Mouse (Mus musculus): ENCODE data around the gene Cct2. TPM values are rescaled to one million over a fixed set of nuclear protein-coding genes. Genes with fewer than 3 reads are reported as not detected.

Cct2 gene
- polyA plus RNA-seq, 1 experiment from 2014 or later: 277 TPM

- WGBS: 91% methylated on average over 7 of the region's 7 CpGs
- Histone ChIP-seq H3K4me1 (ENCODE audit: control insufficient read depth, insufficient read depth, low read length) (no peaks in the 10 kb centered on the region), H3K9me3 (ENCODE audit: control insufficient read depth, low read length) (no peaks in the 10 kb centered on the region), H3K27ac (replicated peaks; ENCODE audit: low read depth, low read length) (no peak overlapping the region), H3K4me3 (replicated peaks; ENCODE audit: low read depth, low read length) (no peak overlapping the region), H3K9ac (replicated peaks; ENCODE audit: low read length) (no peak overlapping the region), H3K4me2 (ENCODE audit: low read length) (no peak overlapping the region), H3K36me3 (ENCODE audit: control insufficient read depth, insufficient read depth, low read length) (peaks cover 42% of the 10 kb centered on the region), H3K27me3 (ENCODE audit: control insufficient read depth, insufficient read depth, low read length) (no peaks in the 10 kb centered on the region)
- no peak for DNase-seq
- ATAC-seq (ENCODE audit: low FRiP score, low TSS enrichment): no peak
These were observed 9.6 kb upstream of the Cct2 start for GRCm38 (mm10) chr10:117073176-117073575.

- H3K4me3 ChIP-seq (replicated peaks; ENCODE audit: low read depth, low read length): no peak overlapping the region
- no peak for DNase-seq
- H3K27ac ChIP-seq (replicated peaks; ENCODE audit: low read depth, low read length): no peak overlapping the region
- H3K4me2 ChIP-seq (ENCODE audit: low read length): no peak overlapping the region
- H3K9me3 ChIP-seq (ENCODE audit: control insufficient read depth, low read length): no peaks in the 10 kb centered on the region
- no peaks in the 10 kb centered on the region for H3K4me1 ChIP-seq (ENCODE audit: control insufficient read depth, insufficient read depth, low read length)
- 93% methylated on average over 18 of the region's 18 CpGs for WGBS
- H3K36me3 ChIP-seq (ENCODE audit: control insufficient read depth, insufficient read depth, low read length): peaks cover 38% of the 10 kb centered on the region
- ATAC-seq (ENCODE audit: low FRiP score, low TSS enrichment): no peak
- H3K9ac ChIP-seq (replicated peaks; ENCODE audit: low read length): no peak overlapping the region
- no peaks in the 10 kb centered on the region for H3K27me3 ChIP-seq (ENCODE audit: control insufficient read depth, insufficient read depth, low read length)
These were observed 8.7 kb upstream of the Cct2 start for GRCm38 (mm10) chr10:117072191-117072888.

- no peak overlapping the region for H3K27ac ChIP-seq (replicated peaks; ENCODE audit: low read depth, low read length)
- 96% methylated on average over 3 of the region's 3 CpGs for WGBS
- no peak for ATAC-seq (ENCODE audit: low FRiP score, low TSS enrichment)
These were observed 5.5 kb upstream of the Cct2 start for GRCm38 (mm10) chr10:117069109-117069508.

GRCm38 (mm10) chr10:117064076-117064475, 462 bp upstream of the Cct2 start:
- peaks cover 30% of the 10 kb centered on the region for H3K36me3 ChIP-seq (ENCODE audit: control insufficient read depth, insufficient read depth, low read length)
- 8% methylated on average over 7 of the region's 7 CpGs for WGBS
- peak overlapping the region; percentile 59 for H3K4me2 ChIP-seq (ENCODE audit: low read length)
- H3K27ac ChIP-seq (replicated peaks; ENCODE audit: low read depth, low read length): peak overlapping the region; percentile 78
- ATAC-seq (ENCODE audit: low FRiP score, low TSS enrichment) (peak; percentile 44; the same call in 1 of the 2 replicates), DNase-seq (no peak)
- H3K4me3 ChIP-seq (replicated peaks; ENCODE audit: low read depth, low read length): peak overlapping the region; percentile 99
- H3K9ac ChIP-seq (replicated peaks; ENCODE audit: low read length): peak overlapping the region; percentile 57; the same call in 1 of the 2 replicates
- H3K27me3 ChIP-seq (ENCODE audit: control insufficient read depth, insufficient read depth, low read length): no peaks in the 10 kb centered on the region
- H3K9me3 ChIP-seq (ENCODE audit: control insufficient read depth, low read length): no peaks in the 10 kb centered on the region
- H3K4me1 ChIP-seq (ENCODE audit: control insufficient read depth, insufficient read depth, low read length): 0 out of 2 replicates have a peak, but pooled peaks cover 4% of the 10 kb centered on the region

More at GRCm38 (mm10) chr10:117069109-117069508, 5.5 kb upstream of the Cct2 start:
- no peak for DNase-seq
- no peaks in the 10 kb centered on the region for H3K9me3 ChIP-seq (ENCODE audit: control insufficient read depth, low read length)
- no peaks in the 10 kb centered on the region for H3K4me1 ChIP-seq (ENCODE audit: control insufficient read depth, insufficient read depth, low read length)
- no peak overlapping the region for H3K4me2 ChIP-seq (ENCODE audit: low read length)
- H3K27me3 ChIP-seq (ENCODE audit: control insufficient read depth, insufficient read depth, low read length): no peaks in the 10 kb centered on the region
- H3K4me3 ChIP-seq (replicated peaks; ENCODE audit: low read depth, low read length): no peak overlapping the region
- no peak overlapping the region for H3K9ac ChIP-seq (replicated peaks; ENCODE audit: low read length)
- H3K36me3 ChIP-seq (ENCODE audit: control insufficient read depth, insufficient read depth, low read length): peaks cover 19% of the 10 kb centered on the region

- peak overlapping the region; percentile 70 for H3K9ac ChIP-seq (replicated peaks; ENCODE audit: low read length)
- no peak for ATAC-seq (ENCODE audit: low FRiP score, low TSS enrichment)
- peaks cover 42% of the 10 kb centered on the region for H3K36me3 ChIP-seq (ENCODE audit: control insufficient read depth, insufficient read depth, low read length)
- H3K4me1 ChIP-seq (ENCODE audit: control insufficient read depth, insufficient read depth, low read length): 0 out of 2 replicates have a peak, but pooled peaks cover 4% of the 10 kb centered on the region
- WGBS: 7% methylated on average over 15 of the region's 15 CpGs
- H3K4me3 ChIP-seq (replicated peaks; ENCODE audit: low read depth, low read length): peak overlapping the region; percentile 99
- H3K27ac ChIP-seq (replicated peaks; ENCODE audit: low read depth, low read length): peak overlapping the region; percentile 84
- H3K9me3 ChIP-seq (ENCODE audit: control insufficient read depth, low read length): no peaks in the 10 kb centered on the region
- H3K4me2 ChIP-seq (ENCODE audit: low read length): peak overlapping the region; percentile 93
- no peaks in the 10 kb centered on the region for H3K27me3 ChIP-seq (ENCODE audit: control insufficient read depth, insufficient read depth, low read length)
- DNase-seq: peak; percentile 9
These were observed 740 bp downstream of the Cct2 start for GRCm38 (mm10) chr10:117062894-117063253.

GRCm38 (mm10) chr10:117055668-117056067, 7.9 kb downstream of the Cct2 start:
- H3K4me2 ChIP-seq (ENCODE audit: low read length): no peak overlapping the region
- H3K27me3 ChIP-seq (ENCODE audit: control insufficient read depth, insufficient read depth, low read length): no peaks in the 10 kb centered on the region
- H3K9me3 ChIP-seq (ENCODE audit: control insufficient read depth, low read length): no peaks in the 10 kb centered on the region
- no peak overlapping the region for H3K27ac ChIP-seq (replicated peaks; ENCODE audit: low read depth, low read length)
- ATAC-seq (ENCODE audit: low FRiP score, low TSS enrichment): no peak
- 94% methylated on average over 4 of the region's 4 CpGs for WGBS
- no peak overlapping the region for H3K9ac ChIP-seq (replicated peaks; ENCODE audit: low read length)
- peaks cover 99% of the 10 kb centered on the region for H3K36me3 ChIP-seq (ENCODE audit: control insufficient read depth, insufficient read depth, low read length)
- DNase-seq: no peak
- no peak overlapping the region for H3K4me3 ChIP-seq (replicated peaks; ENCODE audit: low read depth, low read length)
- H3K4me1 ChIP-seq (ENCODE audit: control insufficient read depth, insufficient read depth, low read length): no peaks in the 10 kb centered on the region

DNA sequence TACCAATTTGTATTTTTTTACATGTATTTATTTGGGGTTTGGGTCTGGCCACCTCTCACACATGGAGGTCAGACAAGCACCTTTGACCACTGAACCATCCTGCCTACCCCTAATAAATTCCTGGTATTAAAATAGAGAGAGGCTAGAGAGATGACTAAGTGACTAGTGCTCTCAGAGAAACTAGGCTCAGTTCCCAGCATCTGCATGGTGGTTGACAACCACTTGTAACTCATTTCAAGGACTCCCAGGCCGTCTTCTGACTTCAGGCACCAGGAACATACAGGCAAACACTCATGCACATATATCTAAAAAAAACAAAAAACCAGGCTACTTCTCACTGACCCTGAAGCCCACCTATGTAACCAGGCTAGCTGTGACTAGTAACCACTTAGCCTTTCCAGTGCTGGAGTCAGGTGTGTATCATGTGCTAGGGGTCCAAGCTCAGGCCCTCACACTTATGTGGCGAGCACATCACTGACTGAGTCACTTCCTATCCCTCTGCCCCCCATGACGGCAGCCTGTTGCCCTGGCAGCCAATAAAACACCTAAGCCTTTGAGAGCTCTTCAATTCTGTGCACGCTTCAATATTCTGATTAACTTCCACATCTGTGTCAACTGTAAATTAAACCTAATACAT, 13.5 kb downstream of the Cct2 start:
- Histone ChIP-seq H3K36me3 (ENCODE audit: control insufficient read depth, insufficient read depth, low read length) (peaks cover 58% of the 10 kb centered on the region), H3K9me3 (ENCODE audit: control insufficient read depth, low read length) (no peaks in the 10 kb centered on the region), H3K4me2 (ENCODE audit: low read length) (no peak overlapping the region), H3K27me3 (ENCODE audit: control insufficient read depth, insufficient read depth, low read length) (no peaks in the 10 kb centered on the region), H3K4me1 (ENCODE audit: control insufficient read depth, insufficient read depth, low read length) (0 out of 2 replicates have a peak, but pooled peaks cover 4% of the 10 kb centered on the region), H3K4me3 (replicated peaks; ENCODE audit: low read depth, low read length) (no peak overlapping the region), H3K9ac (replicated peaks; ENCODE audit: low read length) (no peak overlapping the region), H3K27ac (replicated peaks; ENCODE audit: low read depth, low read length) (no peak overlapping the region)
- 84% methylated on average over 4 of the region's 4 CpGs for WGBS
- ATAC-seq (ENCODE audit: low FRiP score, low TSS enrichment) (no peak), DNase-seq (no peak)

DNA sequence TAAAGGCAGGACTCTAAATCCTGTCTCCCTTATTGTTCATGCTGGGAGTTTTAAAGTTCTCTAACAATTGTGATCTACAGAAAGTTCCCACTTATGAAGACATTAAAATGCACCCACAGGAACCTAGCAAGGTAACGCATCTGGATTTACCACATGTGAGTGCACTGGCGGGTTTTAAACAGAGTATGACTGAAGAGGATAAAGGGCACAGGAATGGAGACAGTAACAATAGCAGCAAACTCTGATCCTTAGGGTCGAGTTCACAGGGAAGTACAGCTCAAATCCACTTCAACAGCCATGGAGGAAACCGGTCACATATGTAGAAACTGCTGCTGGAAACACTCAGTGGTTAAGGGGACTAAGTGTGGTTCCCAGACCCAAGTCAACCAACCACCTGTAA, 14.4 kb downstream of the Cct2 start:
- no peak for DNase-seq
- no peak overlapping the region for H3K9ac ChIP-seq (replicated peaks; ENCODE audit: low read length)
- 0 out of 2 replicates have a peak, but pooled peaks cover 4% of the 10 kb centered on the region for H3K4me1 ChIP-seq (ENCODE audit: control insufficient read depth, insufficient read depth, low read length)
- H3K9me3 ChIP-seq (ENCODE audit: control insufficient read depth, low read length): no peaks in the 10 kb centered on the region
- peaks cover 50% of the 10 kb centered on the region for H3K36me3 ChIP-seq (ENCODE audit: control insufficient read depth, insufficient read depth, low read length)
- ATAC-seq (ENCODE audit: low FRiP score, low TSS enrichment): no peak
- no peak overlapping the region for H3K4me3 ChIP-seq (replicated peaks; ENCODE audit: low read depth, low read length)
- WGBS: 79% methylated on average over 4 of the region's 4 CpGs
- H3K27ac ChIP-seq (replicated peaks; ENCODE audit: low read depth, low read length): no peak overlapping the region
- H3K4me2 ChIP-seq (ENCODE audit: low read length): no peak overlapping the region
- H3K27me3 ChIP-seq (ENCODE audit: control insufficient read depth, insufficient read depth, low read length): no peaks in the 10 kb centered on the region
